Mouse (Mus musculus) lung, embryonic 15.5 days (tissue): ENCODE measurements at regions not wholly inside any gene's neighbourhood (a gene's known extent, or its start where the extent isn't known, plus 50 kb on each side); places are given as distances from the start of the nearest gene placed in this dataset.

Experiments used
- ATAC-seq: fragments of 200-750 bp; cut with Nextera tagmentation; 2 replicates; pipeline ENCODE4 v1.8.0; 2017; ENCODE audit warnings: moderate number of reproducible peaks, borderline replicate concordance; ENCODE audit not compliant: low FRiP score, low TSS enrichment; ENCODE audit errors: extremely low read depth
- H3K27ac ChIP-seq: fragments of 300-500 bp; sonication (generic); 2 replicates; pipeline ENCODE4 v1.5.1; 2015; ENCODE audit warnings: moderate library complexity, mild to moderate bottlenecking, inconsistent platforms
- H3K27me3 ChIP-seq: fragments of 300-500 bp; sonication (generic); 2 replicates; pipeline ENCODE4 v1.6.1; 2015; ENCODE audit warnings: inconsistent platforms
- H3K36me3 ChIP-seq: fragments of 300-500 bp; sonication (generic); 2 replicates; pipeline ENCODE4 v1.6.1; 2015; ENCODE audit warnings: inconsistent platforms
- H3K4me1 ChIP-seq: fragments of 300-500 bp; sonication (generic); 2 replicates; pipeline ENCODE4 v1.6.1; 2015; ENCODE audit warnings: inconsistent platforms
- H3K4me2 ChIP-seq: fragments of 300-500 bp; sonication (generic); 2 replicates; pipeline ENCODE4 v1.6.1; 2015; ENCODE audit warnings: inconsistent platforms, mild to moderate bottlenecking, moderate library complexity
- H3K4me3 ChIP-seq: fragments of 300-500 bp; sonication (generic); 2 replicates; pipeline ENCODE4 v1.5.1; 2015; ENCODE audit warnings: mild to moderate bottlenecking, inconsistent platforms
- H3K9ac ChIP-seq: fragments of 300-500 bp; sonication (generic); 2 replicates; pipeline ENCODE4 v1.6.1; 2015; ENCODE audit warnings: inconsistent platforms
- H3K9me3 ChIP-seq: fragments of 300-500 bp; sonication (generic); 2 replicates; pipeline ENCODE4 v1.6.1; 2016; ENCODE audit warnings: inconsistent platforms
- WGBS: fragments of 180-500 bp; shearing (Covaris S2); methylation state at CpG from one replicate; pipeline ENCODE4 v1.1.7; 2015; 5-methylcytosine and 5-hydroxymethylcytosine counted together

GRCm38 (mm10) chr16:73473502-73473901, 938.1 kb downstream of the Robo2 start:
- H3K27me3 ChIP-seq: no peaks in the 10 kb centered on the region
- WGBS: 52% methylated on average over 2 of the region's 2 CpGs
- no peak overlapping the region for H3K27ac ChIP-seq
- ATAC-seq: no peak
- H3K36me3 ChIP-seq: no peaks in the 10 kb centered on the region
- no peak overlapping the region for H3K9ac ChIP-seq
- no peak overlapping the region for H3K4me3 ChIP-seq
- H3K4me2 ChIP-seq: no peak overlapping the region
- no peaks in the 10 kb centered on the region for H3K9me3 ChIP-seq
- H3K4me1 ChIP-seq: no peaks in the 10 kb centered on the region

GRCm38 (mm10) chr16:73471547-73471946, 940.1 kb downstream of the Robo2 start:
- Histone ChIP-seq H3K27ac (no peak overlapping the region), H3K4me1 (no peaks in the 10 kb centered on the region), H3K4me3 (no peak overlapping the region), H3K9ac (no peak overlapping the region), H3K4me2 (no peak overlapping the region), H3K27me3 (no peaks in the 10 kb centered on the region), H3K9me3 (no peaks in the 10 kb centered on the region), H3K36me3 (no peaks in the 10 kb centered on the region)
- 62% methylated on average over 5 of the region's 5 CpGs for WGBS
- ATAC-seq: no peak

- no peak for ATAC-seq
- no peak overlapping the region for H3K9ac ChIP-seq
- H3K4me3 ChIP-seq: no peak overlapping the region
- no peaks in the 10 kb centered on the region for H3K9me3 ChIP-seq
- H3K27me3 ChIP-seq: no peaks in the 10 kb centered on the region
- H3K4me2 ChIP-seq: no peak overlapping the region
- no peak overlapping the region for H3K27ac ChIP-seq
- no peaks in the 10 kb centered on the region for H3K36me3 ChIP-seq
- no peaks in the 10 kb centered on the region for H3K4me1 ChIP-seq
- WGBS: 50% methylated on average over 4 of the region's 4 CpGs
Measured at GRCm38 (mm10) chr16:73470535-73470934, 941.1 kb downstream of the Robo2 start.

- Histone ChIP-seq H3K9me3 (no peaks in the 10 kb centered on the region), H3K9ac (no peak overlapping the region), H3K27ac (no peak overlapping the region), H3K36me3 (no peaks in the 10 kb centered on the region), H3K27me3 (no peaks in the 10 kb centered on the region), H3K4me2 (no peak overlapping the region), H3K4me1 (no peaks in the 10 kb centered on the region), H3K4me3 (no peak overlapping the region)
- no peak for ATAC-seq
- WGBS: 61% methylated on average over 6 of the region's 6 CpGs
Measured at GRCm38 (mm10) chr16:73466296-73466695, 945.3 kb downstream of the Robo2 start.

- Histone ChIP-seq H3K27me3 (no peaks in the 10 kb centered on the region), H3K4me2 (no peak overlapping the region), H3K9ac (no peak overlapping the region), H3K27ac (no peak overlapping the region), H3K4me1 (no peaks in the 10 kb centered on the region), H3K4me3 (no peak overlapping the region), H3K9me3 (no peaks in the 10 kb centered on the region), H3K36me3 (no peaks in the 10 kb centered on the region)
- WGBS: 85% methylated on average over 4 of the region's 4 CpGs
- no peak for ATAC-seq
Measured at GRCm38 (mm10) chr16:73462516-73462915, 949.1 kb downstream of the Robo2 start.

- H3K4me3 ChIP-seq: no peak overlapping the region
- no peak overlapping the region for H3K4me2 ChIP-seq
- no peaks in the 10 kb centered on the region for H3K4me1 ChIP-seq
- no peak overlapping the region for H3K9ac ChIP-seq
- H3K9me3 ChIP-seq: no peaks in the 10 kb centered on the region
- ATAC-seq: no peak
- H3K36me3 ChIP-seq: no peaks in the 10 kb centered on the region
- H3K27me3 ChIP-seq: no peaks in the 10 kb centered on the region
- WGBS: 92% methylated on average over 3 of the region's 3 CpGs
- no peak overlapping the region for H3K27ac ChIP-seq
Measured at GRCm38 (mm10) chr16:73450634-73451245, 960.9 kb downstream of the Robo2 start.

- no peak overlapping the region for H3K4me3 ChIP-seq
- no peaks in the 10 kb centered on the region for H3K36me3 ChIP-seq
- no peaks in the 10 kb centered on the region for H3K4me1 ChIP-seq
- H3K9ac ChIP-seq: no peak overlapping the region
- no peak overlapping the region for H3K27ac ChIP-seq
- H3K9me3 ChIP-seq: no peaks in the 10 kb centered on the region
- WGBS: 89% methylated on average over 7 of the region's 7 CpGs
- H3K4me2 ChIP-seq: no peak overlapping the region
- H3K27me3 ChIP-seq: no peaks in the 10 kb centered on the region
- ATAC-seq: no peak
Measured at GRCm38 (mm10) chr16:73449836-73450235, 961.8 kb downstream of the Robo2 start.

- Histone ChIP-seq H3K9me3 (no peaks in the 10 kb centered on the region), H3K4me2 (no peak overlapping the region), H3K36me3 (no peaks in the 10 kb centered on the region), H3K4me3 (no peak overlapping the region), H3K27me3 (no peaks in the 10 kb centered on the region), H3K27ac (no peak overlapping the region), H3K9ac (no peak overlapping the region), H3K4me1 (no peaks in the 10 kb centered on the region)
- ATAC-seq: no peak
- 80% methylated on average over 3 of the region's 3 CpGs for WGBS
Measured at GRCm38 (mm10) chr16:73435726-73436125, 975.9 kb downstream of the Robo2 start.

GRCm38 (mm10) chr16:73424851-73425250, 986.8 kb downstream of the Robo2 start:
- Histone ChIP-seq H3K4me3 (no peak overlapping the region), H3K9ac (no peak overlapping the region), H3K9me3 (no peaks in the 10 kb centered on the region), H3K4me1 (no peaks in the 10 kb centered on the region), H3K36me3 (no peaks in the 10 kb centered on the region), H3K27ac (no peak overlapping the region), H3K4me2 (no peak overlapping the region), H3K27me3 (no peaks in the 10 kb centered on the region)
- ATAC-seq: no peak
- WGBS: 75% methylated on average over 5 of the region's 5 CpGs

GRCm38 (mm10) chr16:73424311-73424710, 987.3 kb downstream of the Robo2 start:
- no peak overlapping the region for H3K4me2 ChIP-seq
- no peak overlapping the region for H3K9ac ChIP-seq
- no peak overlapping the region for H3K27ac ChIP-seq
- WGBS: 68% methylated on average over 2 of the region's 2 CpGs
- no peaks in the 10 kb centered on the region for H3K4me1 ChIP-seq
- H3K4me3 ChIP-seq: no peak overlapping the region
- no peaks in the 10 kb centered on the region for H3K27me3 ChIP-seq
- no peaks in the 10 kb centered on the region for H3K9me3 ChIP-seq
- H3K36me3 ChIP-seq: no peaks in the 10 kb centered on the region
- no peak for ATAC-seq

- H3K4me3 ChIP-seq: no peak overlapping the region
- no peak overlapping the region for H3K9ac ChIP-seq
- no peak overlapping the region for H3K4me2 ChIP-seq
- WGBS: 44% methylated on average over 3 of the region's 3 CpGs
- H3K36me3 ChIP-seq: no peaks in the 10 kb centered on the region
- no peaks in the 10 kb centered on the region for H3K4me1 ChIP-seq
- no peaks in the 10 kb centered on the region for H3K9me3 ChIP-seq
- no peak overlapping the region for H3K27ac ChIP-seq
- peak; percentile 49; the same call in 1 of the 2 replicates for ATAC-seq
- H3K27me3 ChIP-seq: no peaks in the 10 kb centered on the region
Measured at GRCm38 (mm10) chr16:73404509-73404908, 1007.1 kb downstream of the Robo2 start.

GRCm38 (mm10) chr16:73404099-73404498, 1007.5 kb downstream of the Robo2 start:
- H3K27ac ChIP-seq: no peak overlapping the region
- WGBS: 67% methylated on average over 3 of the region's 3 CpGs
- no peak overlapping the region for H3K4me3 ChIP-seq
- ATAC-seq: no peak
- H3K36me3 ChIP-seq: no peaks in the 10 kb centered on the region
- no peaks in the 10 kb centered on the region for H3K9me3 ChIP-seq
- H3K27me3 ChIP-seq: no peaks in the 10 kb centered on the region
- H3K4me2 ChIP-seq: no peak overlapping the region
- no peaks in the 10 kb centered on the region for H3K4me1 ChIP-seq
- no peak overlapping the region for H3K9ac ChIP-seq

GRCm38 (mm10) chr16:73379056-73379455, 1032.6 kb downstream of the Robo2 start:
- Histone ChIP-seq H3K9ac (no peak overlapping the region), H3K27ac (no peak overlapping the region), H3K36me3 (no peaks in the 10 kb centered on the region), H3K9me3 (no peaks in the 10 kb centered on the region), H3K4me2 (no peak overlapping the region), H3K27me3 (no peaks in the 10 kb centered on the region), H3K4me3 (no peak overlapping the region), H3K4me1 (no peaks in the 10 kb centered on the region)
- WGBS: 55% methylated on average over 2 of the region's 2 CpGs
- ATAC-seq: no peak
